Mouse (Mus musculus): Measurements from ENCODE around the gene Fkbp2. TPM values are rescaled to one million over a fixed set of nuclear protein-coding genes. Genes with fewer than 3 reads are reported as not detected.
A peak's percentile ranks its signal among the peaks of the same experiment; 100 is the strongest.

The Fkbp2 gene
- polyA plus RNA-seq, 1 experiment from 2014 or later, result 119 TPM

GRCm38 (mm10) chr19:6940396-6941351 is 39.6 kb downstream of the Fkbp2 start:
- peak overlapping the region; percentile 91 for H3K4me3 ChIP-seq
- H3K4me1 ChIP-seq (replicated peaks), result peaks cover 35% of the 10 kb centered on the region
- H3K27ac ChIP-seq, result peak overlapping the region; percentile 97
- peaks cover 26% of the 10 kb centered on the region for H3K27me3 ChIP-seq (ENCODE audit: insufficient read depth, poor library complexity, severe bottlenecking)
- no peak for DNase-seq (ENCODE audit: low spot score)
- 22% methylated on average over 29 of the region's 29 CpGs for WGBS
- H3K36me3 ChIP-seq, result peaks cover 13% of the 10 kb centered on the region
- H3K9me3 ChIP-seq, result no peaks in the 10 kb centered on the region

DNA sequence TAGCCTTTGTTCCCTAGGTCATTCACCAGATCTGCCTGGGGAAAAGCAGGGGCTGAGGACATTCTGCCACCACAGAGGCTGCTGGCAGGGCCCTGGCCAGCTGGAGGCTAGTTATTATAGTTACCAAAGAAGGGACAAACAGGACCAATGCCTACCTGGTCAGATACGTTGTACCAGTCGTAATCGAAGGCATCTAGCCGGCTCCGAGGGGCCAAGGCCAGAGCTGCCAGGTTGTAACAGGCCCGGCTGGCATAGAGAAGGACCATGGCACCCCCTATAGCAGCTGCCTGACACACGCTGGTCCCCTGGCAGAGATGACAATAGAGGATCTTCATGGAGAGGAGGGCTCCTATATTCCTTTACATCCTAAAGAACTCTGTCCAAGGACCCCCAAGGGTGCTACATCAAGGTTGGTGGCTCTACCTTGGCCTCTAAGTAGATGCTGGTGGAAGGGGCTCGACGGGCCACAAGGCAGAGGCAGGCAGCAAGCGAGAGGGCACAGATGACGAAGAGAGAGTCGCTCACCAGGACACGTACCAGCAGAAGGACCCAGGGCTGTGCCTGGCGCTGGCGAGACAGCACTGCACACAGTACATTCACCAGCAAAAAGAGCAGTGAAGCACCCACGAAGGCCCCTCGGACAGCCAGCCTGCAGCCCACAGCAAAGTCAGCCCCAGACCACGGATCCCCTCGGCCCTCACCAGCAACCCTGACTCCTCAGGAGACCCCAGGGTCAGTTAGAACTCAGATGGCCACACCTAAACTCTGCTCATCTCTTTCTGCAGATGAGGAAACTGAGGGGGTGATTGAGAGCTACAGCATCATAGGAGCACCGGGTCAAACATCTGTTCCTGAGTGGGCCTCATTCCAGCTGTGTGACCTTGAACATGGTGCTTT is 40.9 kb downstream of the Fkbp2 start:
- 90% methylated on average over 20 of the region's 20 CpGs for WGBS

GRCm38 (mm10) chr19:6937541-6938465 is 42.5 kb downstream of the Fkbp2 start:
- 80% methylated on average over 16 of the region's 16 CpGs for WGBS
- Histone ChIP-seq H3K4me1 (replicated peaks) (peaks cover 46% of the 10 kb centered on the region), H3K27ac (no peak overlapping the region), H3K36me3 (0 out of 2 replicates have a peak, but pooled peaks cover 2% of the 10 kb centered on the region), H3K4me3 (no peak overlapping the region), H3K27me3 (ENCODE audit: insufficient read depth, poor library complexity, severe bottlenecking) (peaks cover 55% of the 10 kb centered on the region), H3K9me3 (no peaks in the 10 kb centered on the region)
- no peak for DNase-seq (ENCODE audit: low spot score)

More for the DNA sequence above, 40.9 kb downstream of the Fkbp2 start:
- Histone ChIP-seq H3K9me3 (no peaks in the 10 kb centered on the region), H3K4me1 (replicated peaks) (peaks cover 37% of the 10 kb centered on the region), H3K36me3 (0 out of 2 replicates have a peak, but pooled peaks cover 2% of the 10 kb centered on the region), H3K27ac (no peak overlapping the region), H3K4me3 (peak overlapping the region; percentile 7; the same call in 1 of the 2 replicates), H3K27me3 (ENCODE audit: insufficient read depth, poor library complexity, severe bottlenecking) (peaks cover 39% of the 10 kb centered on the region)
- DNase-seq (ENCODE audit: low spot score), result no peak

DNA sequence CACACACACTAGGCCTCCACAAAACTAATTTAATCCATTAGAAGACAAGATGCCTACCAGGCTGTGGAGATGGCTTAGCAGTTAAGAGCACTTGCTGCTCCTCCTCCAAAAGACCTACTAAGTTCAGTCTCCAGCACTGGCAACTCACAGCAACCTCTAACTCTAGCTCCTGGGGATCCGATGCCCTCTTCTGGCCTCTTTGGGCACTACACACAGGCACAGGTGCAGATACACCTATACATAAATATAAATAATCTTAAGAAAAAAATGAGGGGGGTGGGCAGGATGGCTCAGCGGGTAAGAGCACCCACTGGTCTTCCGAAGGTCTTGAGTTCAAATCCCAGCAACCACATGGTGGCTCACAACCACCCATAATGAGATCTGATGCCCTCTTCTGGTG is 44.0 kb downstream of the Fkbp2 start:
- peaks cover 70% of the 10 kb centered on the region for H3K27me3 ChIP-seq (ENCODE audit: insufficient read depth, poor library complexity, severe bottlenecking)
- H3K4me3 ChIP-seq, result no peak overlapping the region
- no peaks in the 10 kb centered on the region for H3K9me3 ChIP-seq
- DNase-seq (ENCODE audit: low spot score), result no peak
- peaks cover 43% of the 10 kb centered on the region for H3K4me1 ChIP-seq (replicated peaks)
- H3K36me3 ChIP-seq, result 0 out of 2 replicates have a peak, but pooled peaks cover 2% of the 10 kb centered on the region
- 12% methylated on average over 3 of the region's 3 CpGs for WGBS
- no peak overlapping the region for H3K27ac ChIP-seq

DNA sequence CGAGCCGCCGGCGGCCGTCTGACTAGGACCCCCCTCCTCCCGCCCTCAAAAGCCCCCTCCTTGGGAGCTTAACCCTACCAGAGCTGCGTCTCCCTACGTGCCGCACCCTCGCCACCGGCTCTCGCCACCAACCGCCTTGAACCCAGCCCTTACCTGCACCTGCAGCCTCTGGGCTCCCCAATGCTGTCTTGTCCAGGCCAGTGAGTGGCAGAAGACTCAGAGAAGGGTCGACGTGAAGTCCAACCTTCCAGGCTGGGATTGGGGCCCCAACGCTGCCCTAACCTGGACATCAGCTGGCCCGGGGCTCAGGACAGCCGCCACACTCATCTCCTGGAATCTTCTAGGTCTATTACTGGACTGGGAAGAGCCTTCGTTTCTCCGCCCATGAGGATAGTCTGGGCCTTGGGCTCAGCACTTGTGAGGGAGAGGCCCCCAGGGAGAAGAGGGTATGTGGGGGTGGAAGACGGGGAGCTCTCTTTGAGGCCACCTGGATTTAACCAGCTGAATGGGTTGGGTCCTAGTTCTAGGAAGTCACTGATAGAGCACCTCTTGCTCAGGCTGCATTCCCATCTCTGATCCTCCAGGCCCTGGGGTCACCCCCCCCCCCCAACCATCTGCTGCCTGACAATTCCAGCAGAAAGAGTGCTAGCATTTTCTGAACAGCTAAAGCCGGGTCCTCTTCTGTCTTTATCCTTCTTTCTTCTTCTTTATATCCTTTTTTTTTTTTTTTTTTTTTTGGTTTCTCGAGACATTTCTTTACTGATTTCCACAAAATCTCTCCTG is 45.9 kb downstream of the Fkbp2 start, which contains the start of gene Kcnk4:
Gene Kcnk4 (minus strand): TSS at position 321 of the 783 bp plus-strand sequence.
- peaks cover 26% of the 10 kb centered on the region for H3K4me1 ChIP-seq (replicated peaks)
- WGBS, result 10% methylated on average over 23 of the region's 23 CpGs

DNA sequence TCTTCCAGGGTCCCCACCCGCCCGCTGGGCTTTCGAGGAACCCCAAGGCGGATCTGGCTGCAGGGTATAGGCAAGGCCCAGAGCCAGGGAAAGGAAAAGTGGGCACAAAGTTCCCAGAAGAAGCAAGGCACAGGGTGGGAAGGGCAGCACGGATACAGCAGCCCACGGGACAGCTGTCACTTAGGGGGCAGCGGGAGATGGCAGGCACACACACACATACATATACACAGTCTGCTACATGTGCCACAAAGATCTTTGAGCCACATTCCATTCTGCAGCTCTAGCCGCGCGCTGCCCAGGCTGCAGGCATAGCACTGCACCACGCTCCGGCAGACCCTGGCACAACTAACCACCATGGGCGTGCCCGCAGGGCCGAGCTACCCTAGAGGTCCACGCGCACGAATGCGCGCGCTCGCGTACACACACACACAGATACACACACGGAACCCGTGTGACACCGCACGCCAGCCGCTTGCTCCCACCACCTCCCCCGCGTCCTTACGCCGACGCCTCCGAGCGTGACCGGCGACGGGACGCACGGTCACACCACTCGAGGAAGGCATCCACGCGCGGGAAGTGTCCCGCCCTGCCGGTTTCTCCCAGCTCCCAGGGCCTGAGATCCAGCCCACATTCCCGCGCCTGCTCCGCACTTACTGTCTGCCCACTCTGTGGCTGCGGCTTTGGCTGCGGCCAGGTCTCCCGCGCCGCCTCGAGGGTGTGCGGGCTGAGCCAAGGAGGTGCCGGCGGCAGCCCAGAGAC is 46.7 kb downstream of the Fkbp2 start:
- DNase-seq (ENCODE audit: low spot score), result peak; percentile 34
- H3K9me3 ChIP-seq, result no peaks in the 10 kb centered on the region
- peak overlapping the region; percentile 45 for H3K4me3 ChIP-seq
- 4% methylated on average over 58 of the region's 58 CpGs for WGBS
- H3K27me3 ChIP-seq (ENCODE audit: insufficient read depth, poor library complexity, severe bottlenecking), result peaks cover 91% of the 10 kb centered on the region
- 0 out of 2 replicates have a peak, but pooled peaks cover 2% of the 10 kb centered on the region for H3K36me3 ChIP-seq
- peaks cover 21% of the 10 kb centered on the region for H3K4me1 ChIP-seq (replicated peaks)
- peak overlapping the region; percentile 13; the same call in 1 of the 2 replicates for H3K27ac ChIP-seq

More for the DNA sequence above, 45.9 kb downstream of the Fkbp2 start, which contains the start of gene Kcnk4:
- Histone ChIP-seq H3K9me3 (no peaks in the 10 kb centered on the region), H3K27ac (peak within 1 kb of the TSS; percentile 13; the same call in 1 of the 2 replicates), H3K4me3 (peak within 1 kb of the TSS; percentile 45), H3K27me3 (ENCODE audit: insufficient read depth, poor library complexity, severe bottlenecking) (peaks cover 89% of the 10 kb centered on the region), H3K36me3 (0 out of 2 replicates have a peak, but pooled peaks cover 2% of the 10 kb centered on the region)
- no peak for DNase-seq (ENCODE audit: low spot score)

DNA sequence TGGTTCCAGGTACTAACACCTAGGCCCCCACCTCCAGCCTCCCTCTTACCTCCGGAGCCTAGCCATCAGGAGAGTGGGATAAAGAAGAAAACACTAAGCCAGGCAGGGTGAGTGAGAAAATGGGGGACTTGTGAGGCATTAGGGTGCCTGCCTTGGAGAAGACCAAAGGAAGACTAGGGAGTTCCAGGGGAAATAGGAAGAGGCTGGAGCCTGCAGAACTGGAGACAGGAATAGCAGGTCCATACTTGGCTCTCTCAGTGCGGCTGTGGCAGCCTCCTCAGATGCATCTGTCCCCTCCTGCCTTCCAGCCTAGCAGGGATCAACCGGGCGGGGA is 47.2 kb downstream of the Fkbp2 start:
- WGBS, result 20% methylated on average over 4 of the region's 4 CpGs
- H3K4me1 ChIP-seq (replicated peaks), result peaks cover 24% of the 10 kb centered on the region
- no peak for DNase-seq (ENCODE audit: low spot score)
- peaks cover 91% of the 10 kb centered on the region for H3K27me3 ChIP-seq (ENCODE audit: insufficient read depth, poor library complexity, severe bottlenecking)
- H3K27ac ChIP-seq, result no peak overlapping the region
- H3K9me3 ChIP-seq, result no peaks in the 10 kb centered on the region
- no peaks in the 10 kb centered on the region for H3K36me3 ChIP-seq
- peak overlapping the region; percentile 45; the same call in 1 of the 2 replicates for H3K4me3 ChIP-seq

- H3K4me3 ChIP-seq, result no peak overlapping the region
- H3K4me1 ChIP-seq (replicated peaks), result peaks cover 26% of the 10 kb centered on the region
- peaks cover 95% of the 10 kb centered on the region for H3K27me3 ChIP-seq (ENCODE audit: insufficient read depth, poor library complexity, severe bottlenecking)
- H3K27ac ChIP-seq, result no peak overlapping the region
- H3K36me3 ChIP-seq, result no peaks in the 10 kb centered on the region
- no peaks in the 10 kb centered on the region for H3K9me3 ChIP-seq
- no peak for DNase-seq (ENCODE audit: low spot score)
- 43% methylated on average over 1 of the region's 1 CpGs for WGBS
Measured at GRCm38 (mm10) chr19:6932018-6932417, 48.3 kb downstream of the Fkbp2 start.

- WGBS, result 0% methylated on average over 2 of the region's 2 CpGs
- Histone ChIP-seq H3K27me3 (ENCODE audit: insufficient read depth, poor library complexity, severe bottlenecking) (peaks cover 100% of the 10 kb centered on the region), H3K27ac (no peak overlapping the region), H3K9me3 (0 out of 2 replicates have a peak, but pooled peaks cover 2% of the 10 kb centered on the region), H3K4me3 (no peak overlapping the region), H3K4me1 (replicated peaks) (peaks cover 35% of the 10 kb centered on the region), H3K36me3 (no peaks in the 10 kb centered on the region)
- DNase-seq (ENCODE audit: low spot score), result no peak
Measured at GRCm38 (mm10) chr19:6931002-6931401, 49.3 kb downstream of the Fkbp2 start.

- Histone ChIP-seq H3K9me3 (0 out of 2 replicates have a peak, but pooled peaks cover 2% of the 10 kb centered on the region), H3K4me1 (replicated peaks) (peaks cover 36% of the 10 kb centered on the region), H3K27me3 (ENCODE audit: insufficient read depth, poor library complexity, severe bottlenecking) (peaks cover 100% of the 10 kb centered on the region), H3K27ac (no peak overlapping the region), H3K36me3 (no peaks in the 10 kb centered on the region), H3K4me3 (0 out of 2 replicates have a peak overlapping the region, but pooled peaks have one; percentile 0)
- 8% methylated on average over 9 of the region's 9 CpGs for WGBS
- DNase-seq (ENCODE audit: low spot score), result no peak
Measured at GRCm38 (mm10) chr19:6928080-6928479, 52.2 kb downstream of the Fkbp2 start.

Measured in hindbrain, embryonic 10.5 days (tissue).